Mouse (Mus musculus): ENCODE data around the gene Zfp710. TPM values are rescaled to one million over a fixed set of nuclear protein-coding genes. Genes with fewer than 3 reads are reported as not detected.

Gene Zfp710
- polyA plus RNA-seq, 1 experiment from 2014 or later, result 15.0 TPM

GRCm38 (mm10) chr7:80113989-80114388, 89.4 kb downstream of the Zfp710 start:
- Histone ChIP-seq H3K4me3 (ENCODE audit: low read depth, low read length) (peak overlapping the region; percentile 66), H3K4me2 (ENCODE audit: low read length) (peak overlapping the region; percentile 75), H3K9me3 (replicated peaks; ENCODE audit: control insufficient read depth, low read length, poor library complexity, severe bottlenecking) (no peaks in the 10 kb centered on the region), H3K4me1 (ENCODE audit: control insufficient read depth, insufficient read depth, low read length) (peaks cover 35% of the 10 kb centered on the region), H3K27ac (ENCODE audit: low read length) (peak overlapping the region; percentile 98), H3K9ac (ENCODE audit: low read depth, low read length) (peak overlapping the region; percentile 99), H3K27me3 (ENCODE audit: control insufficient read depth, insufficient read depth, low read depth, low read length) (no peaks in the 10 kb centered on the region), H3K36me3 (ENCODE audit: control insufficient read depth, insufficient read depth, low read length) (no peaks in the 10 kb centered on the region)
- 6% methylated on average over 10 of the region's 10 CpGs for WGBS
- no peak for ATAC-seq

DNA sequence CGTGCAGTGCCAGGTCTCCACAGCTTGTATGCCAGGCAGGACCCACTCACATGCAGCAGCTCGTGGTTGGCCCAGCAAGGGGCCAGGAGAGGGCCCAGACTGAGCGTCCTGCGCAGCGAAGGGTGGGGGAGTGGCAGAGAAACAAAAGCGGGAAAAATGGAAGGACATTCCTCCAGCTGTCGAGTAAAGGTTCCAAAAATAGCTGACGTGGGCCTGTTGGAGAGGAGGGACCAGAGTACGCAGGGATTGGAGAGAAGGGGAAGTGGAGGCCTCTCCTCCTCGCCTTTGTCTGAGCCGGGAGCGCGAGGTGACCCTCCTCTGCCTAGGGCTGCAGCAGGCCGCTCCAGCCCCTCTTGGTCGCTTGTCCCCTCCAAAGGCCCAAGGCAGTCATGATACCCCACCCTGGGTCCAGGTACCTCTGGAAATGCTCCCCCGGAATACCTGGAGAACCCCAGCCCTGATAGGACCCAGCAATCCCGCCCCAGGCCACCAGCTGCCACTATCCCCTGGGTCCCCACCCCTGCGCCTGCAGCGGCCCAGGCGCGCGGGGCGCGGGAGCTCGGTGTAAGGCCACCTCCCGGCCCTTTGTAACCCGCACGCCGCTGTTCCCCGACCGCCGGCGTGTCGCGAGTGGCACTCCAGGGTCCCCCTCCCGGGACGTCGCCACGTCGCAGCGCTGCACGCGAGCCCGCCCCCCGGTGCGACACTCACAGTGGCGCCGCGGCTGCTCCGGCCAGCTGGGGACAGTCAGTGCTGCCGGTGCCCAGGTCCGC, 90.0 kb downstream of the Zfp710 start:
- H3K4me1 ChIP-seq (ENCODE audit: control insufficient read depth, insufficient read depth, low read length), result peaks cover 32% of the 10 kb centered on the region
- no peaks in the 10 kb centered on the region for H3K27me3 ChIP-seq (ENCODE audit: control insufficient read depth, insufficient read depth, low read depth, low read length)
- ATAC-seq, result peak; percentile 82
- peak overlapping the region; percentile 66 for H3K4me3 ChIP-seq (ENCODE audit: low read depth, low read length)
- WGBS, result under 1% methylated on average over 52 of the region's 52 CpGs
- H3K36me3 ChIP-seq (ENCODE audit: control insufficient read depth, insufficient read depth, low read length), result no peaks in the 10 kb centered on the region
- no peaks in the 10 kb centered on the region for H3K9me3 ChIP-seq (replicated peaks; ENCODE audit: control insufficient read depth, low read length, poor library complexity, severe bottlenecking)
- H3K9ac ChIP-seq (ENCODE audit: low read depth, low read length), result peak overlapping the region; percentile 99
- H3K27ac ChIP-seq (ENCODE audit: low read length), result peak overlapping the region; percentile 98
- H3K4me2 ChIP-seq (ENCODE audit: low read length), result peak overlapping the region; percentile 75

- Histone ChIP-seq H3K4me1 (ENCODE audit: control insufficient read depth, insufficient read depth, low read length) (peaks cover 30% of the 10 kb centered on the region), H3K36me3 (ENCODE audit: control insufficient read depth, insufficient read depth, low read length) (no peaks in the 10 kb centered on the region), H3K4me3 (ENCODE audit: low read depth, low read length) (peak within 1 kb of the TSS; percentile 66), H3K9me3 (replicated peaks; ENCODE audit: control insufficient read depth, low read length, poor library complexity, severe bottlenecking) (no peaks in the 10 kb centered on the region), H3K27me3 (ENCODE audit: control insufficient read depth, insufficient read depth, low read depth, low read length) (no peaks in the 10 kb centered on the region), H3K27ac (ENCODE audit: low read length) (peak within 1 kb of the TSS; percentile 98), H3K4me2 (ENCODE audit: low read length) (peak within 1 kb of the TSS; percentile 75), H3K9ac (ENCODE audit: low read depth, low read length) (peak within 1 kb of the TSS; percentile 99)
- under 1% methylated on average over 26 of the region's 29 CpGs for WGBS
- ATAC-seq, result peak; percentile 97
These were observed 90.6 kb downstream of the Zfp710 start, which contains the start of gene Idh2 for GRCm38 (mm10) chr7:80115224-80115590. Gene Idh2, minus strand, starts transcription at chr7:80115392.

DNA sequence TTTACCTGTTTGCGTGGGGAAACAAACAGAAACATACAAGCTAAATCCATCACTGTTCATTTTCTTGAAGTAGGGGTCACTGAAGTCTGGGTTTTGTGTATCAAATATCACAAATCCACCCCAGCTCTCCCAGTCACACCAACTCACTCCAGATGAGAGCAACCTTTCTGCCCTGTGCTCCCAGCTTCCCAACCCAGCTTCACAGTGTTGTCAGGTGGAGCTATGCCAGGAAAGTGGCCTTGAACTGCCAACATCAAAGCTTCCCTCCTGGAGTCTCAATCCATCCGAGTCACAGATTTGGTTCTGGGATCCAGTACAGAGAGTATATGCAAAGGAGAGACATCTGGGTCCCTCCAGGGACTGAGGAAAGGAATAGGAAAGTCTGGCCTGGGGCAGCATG, 91.5 kb downstream of the Zfp710 start:
- Histone ChIP-seq H3K9me3 (replicated peaks; ENCODE audit: control insufficient read depth, low read length, poor library complexity, severe bottlenecking) (no peaks in the 10 kb centered on the region), H3K4me3 (ENCODE audit: low read depth, low read length) (peak overlapping the region; percentile 66), H3K27ac (ENCODE audit: low read length) (peak overlapping the region; percentile 98; the same call in 1 of the 2 replicates), H3K27me3 (ENCODE audit: control insufficient read depth, insufficient read depth, low read depth, low read length) (no peaks in the 10 kb centered on the region), H3K36me3 (ENCODE audit: control insufficient read depth, insufficient read depth, low read length) (no peaks in the 10 kb centered on the region), H3K9ac (ENCODE audit: low read depth, low read length) (peak overlapping the region; percentile 99; the same call in 1 of the 2 replicates), H3K4me2 (ENCODE audit: low read length) (peak overlapping the region; percentile 75), H3K4me1 (ENCODE audit: control insufficient read depth, insufficient read depth, low read length) (peaks cover 30% of the 10 kb centered on the region)
- 75% methylated on average over 2 of the region's 2 CpGs for WGBS
- ATAC-seq, result no peak

DNA sequence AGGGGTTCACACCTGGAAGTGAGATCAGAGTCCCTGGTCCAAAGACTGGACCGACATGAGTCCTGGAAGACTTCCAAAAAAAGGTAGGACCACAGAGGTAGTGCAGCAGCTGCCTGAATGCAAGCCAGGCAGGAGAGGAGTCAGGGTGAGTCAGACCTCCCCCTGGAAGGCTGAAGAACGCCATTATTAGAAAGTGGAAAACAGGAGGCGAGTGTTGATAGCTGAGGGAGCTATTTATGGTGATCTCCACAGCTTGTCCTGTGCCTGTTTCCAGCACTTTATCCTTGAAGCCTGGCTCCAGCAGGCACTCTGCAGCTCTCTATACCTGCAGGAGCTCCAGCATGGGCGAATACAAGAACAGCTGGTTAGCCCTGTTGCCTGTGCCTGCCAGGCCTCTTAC, 94.6 kb downstream of the Zfp710 start:
- H3K9ac ChIP-seq (ENCODE audit: low read depth, low read length), result no peak overlapping the region
- ATAC-seq, result no peak
- WGBS, result 79% methylated on average over 4 of the region's 4 CpGs

GRCm38 (mm10) chr7:80121083-80121482, 96.5 kb downstream of the Zfp710 start:
- Histone ChIP-seq H3K9me3 (replicated peaks; ENCODE audit: control insufficient read depth, low read length, poor library complexity, severe bottlenecking) (no peaks in the 10 kb centered on the region), H3K9ac (ENCODE audit: low read depth, low read length) (no peak overlapping the region), H3K4me3 (ENCODE audit: low read depth, low read length) (no peak overlapping the region), H3K4me2 (ENCODE audit: low read length) (no peak overlapping the region), H3K27ac (ENCODE audit: low read length) (no peak overlapping the region), H3K4me1 (ENCODE audit: control insufficient read depth, insufficient read depth, low read length) (peaks cover 3% of the 10 kb centered on the region), H3K27me3 (ENCODE audit: control insufficient read depth, insufficient read depth, low read depth, low read length) (no peaks in the 10 kb centered on the region), H3K36me3 (ENCODE audit: control insufficient read depth, insufficient read depth, low read length) (no peaks in the 10 kb centered on the region)
- no peak for ATAC-seq
- WGBS, result 79% methylated on average over 5 of the region's 5 CpGs

More for the DNA sequence above, 94.6 kb downstream of the Zfp710 start:
- H3K27me3 ChIP-seq (ENCODE audit: control insufficient read depth, insufficient read depth, low read depth, low read length), result no peaks in the 10 kb centered on the region
- no peak overlapping the region for H3K27ac ChIP-seq (ENCODE audit: low read length)
- H3K4me3 ChIP-seq (ENCODE audit: low read depth, low read length), result no peak overlapping the region
- H3K4me1 ChIP-seq (ENCODE audit: control insufficient read depth, insufficient read depth, low read length), result peaks cover 9% of the 10 kb centered on the region
- H3K36me3 ChIP-seq (ENCODE audit: control insufficient read depth, insufficient read depth, low read length), result no peaks in the 10 kb centered on the region
- no peaks in the 10 kb centered on the region for H3K9me3 ChIP-seq (replicated peaks; ENCODE audit: control insufficient read depth, low read length, poor library complexity, severe bottlenecking)
- H3K4me2 ChIP-seq (ENCODE audit: low read length), result no peak overlapping the region

DNA sequence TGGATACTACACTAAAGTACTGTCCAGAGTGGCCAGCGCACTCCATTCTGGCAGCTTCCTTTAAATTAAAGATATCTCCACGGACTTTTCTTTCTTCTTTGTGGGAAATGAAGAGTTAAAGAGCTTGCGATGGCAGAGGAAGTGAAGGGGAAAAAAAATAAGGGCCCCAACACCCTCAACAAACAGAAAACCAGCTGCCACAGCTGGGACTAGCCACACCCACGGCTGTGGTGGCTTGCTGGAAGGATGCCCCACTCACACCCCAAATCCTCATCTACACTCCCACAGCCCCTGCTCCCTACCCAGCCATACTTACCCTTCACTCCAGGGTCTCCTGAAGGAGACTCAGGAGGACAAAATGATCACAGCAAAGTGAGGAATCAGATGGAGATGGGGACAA, 98.5 kb downstream of the Zfp710 start:
- H3K4me3 ChIP-seq (ENCODE audit: low read depth, low read length), result no peak overlapping the region
- H3K4me2 ChIP-seq (ENCODE audit: low read length), result no peak overlapping the region
- no peaks in the 10 kb centered on the region for H3K27me3 ChIP-seq (ENCODE audit: control insufficient read depth, insufficient read depth, low read depth, low read length)
- no peaks in the 10 kb centered on the region for H3K4me1 ChIP-seq (ENCODE audit: control insufficient read depth, insufficient read depth, low read length)
- no peak overlapping the region for H3K9ac ChIP-seq (ENCODE audit: low read depth, low read length)
- H3K9me3 ChIP-seq (replicated peaks; ENCODE audit: control insufficient read depth, low read length, poor library complexity, severe bottlenecking), result no peaks in the 10 kb centered on the region
- H3K36me3 ChIP-seq (ENCODE audit: control insufficient read depth, insufficient read depth, low read length), result no peaks in the 10 kb centered on the region
- 66% methylated on average over 4 of the region's 4 CpGs for WGBS
- H3K27ac ChIP-seq (ENCODE audit: low read length), result no peak overlapping the region
- ATAC-seq, result no peak

- Histone ChIP-seq H3K4me3 (ENCODE audit: low read depth, low read length) (no peak overlapping the region), H3K9me3 (replicated peaks; ENCODE audit: control insufficient read depth, low read length, poor library complexity, severe bottlenecking) (no peaks in the 10 kb centered on the region), H3K36me3 (ENCODE audit: control insufficient read depth, insufficient read depth, low read length) (no peaks in the 10 kb centered on the region), H3K4me1 (ENCODE audit: control insufficient read depth, insufficient read depth, low read length) (no peaks in the 10 kb centered on the region), H3K4me2 (ENCODE audit: low read length) (no peak overlapping the region), H3K9ac (ENCODE audit: low read depth, low read length) (no peak overlapping the region), H3K27me3 (ENCODE audit: control insufficient read depth, insufficient read depth, low read depth, low read length) (no peaks in the 10 kb centered on the region), H3K27ac (ENCODE audit: low read length) (no peak overlapping the region)
- WGBS, result 87% methylated on average over 2 of the region's 2 CpGs
- ATAC-seq, result no peak
These were observed 99.1 kb downstream of the Zfp710 start for GRCm38 (mm10) chr7:80123672-80124071.

- no peak overlapping the region for H3K9ac ChIP-seq (ENCODE audit: low read depth, low read length)
- 68% methylated on average over 4 of the region's 4 CpGs for WGBS
- H3K4me3 ChIP-seq (ENCODE audit: low read depth, low read length), result no peak overlapping the region
- H3K27ac ChIP-seq (ENCODE audit: low read length), result no peak overlapping the region
- H3K9me3 ChIP-seq (replicated peaks; ENCODE audit: control insufficient read depth, low read length, poor library complexity, severe bottlenecking), result no peaks in the 10 kb centered on the region
- H3K4me2 ChIP-seq (ENCODE audit: low read length), result no peak overlapping the region
- no peaks in the 10 kb centered on the region for H3K4me1 ChIP-seq (ENCODE audit: control insufficient read depth, insufficient read depth, low read length)
- no peak for ATAC-seq
- no peaks in the 10 kb centered on the region for H3K27me3 ChIP-seq (ENCODE audit: control insufficient read depth, insufficient read depth, low read depth, low read length)
- H3K36me3 ChIP-seq (ENCODE audit: control insufficient read depth, insufficient read depth, low read length), result no peaks in the 10 kb centered on the region
These were observed 104.7 kb downstream of the Zfp710 start for GRCm38 (mm10) chr7:80129278-80129677.
